Mouse (Mus musculus): ENCODE measurements around the gene Bean1.

Bean1 gene

GRCm38 (mm10) chr8:104171050-104171620, 893 bp downstream of the Bean1 start:
- DNase-seq (ENCODE audit: low spot score in 2 of 2) = no peak

DNA sequence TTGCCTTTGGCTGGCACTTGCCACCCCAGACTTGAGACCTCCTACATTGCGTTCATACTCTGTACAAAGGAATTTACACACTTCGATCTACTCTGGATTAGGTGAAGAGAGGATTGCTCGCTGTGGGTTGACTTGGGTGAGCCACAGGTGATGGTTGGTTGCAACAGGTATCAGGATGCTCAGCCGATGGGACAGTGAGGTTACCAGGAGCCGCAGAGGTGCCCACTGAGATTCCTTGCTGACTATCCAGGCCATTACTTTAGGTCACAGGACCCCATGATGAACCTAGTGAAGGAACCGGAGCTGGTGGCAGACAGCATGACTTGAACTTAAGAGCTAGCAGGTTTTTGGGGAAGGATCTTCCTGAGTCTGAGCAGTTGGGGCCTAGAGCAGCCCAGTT, 2.2 kb downstream of the Bean1 start:
- DNase-seq (ENCODE audit: low spot score in 2 of 2) = no peak

DNA sequence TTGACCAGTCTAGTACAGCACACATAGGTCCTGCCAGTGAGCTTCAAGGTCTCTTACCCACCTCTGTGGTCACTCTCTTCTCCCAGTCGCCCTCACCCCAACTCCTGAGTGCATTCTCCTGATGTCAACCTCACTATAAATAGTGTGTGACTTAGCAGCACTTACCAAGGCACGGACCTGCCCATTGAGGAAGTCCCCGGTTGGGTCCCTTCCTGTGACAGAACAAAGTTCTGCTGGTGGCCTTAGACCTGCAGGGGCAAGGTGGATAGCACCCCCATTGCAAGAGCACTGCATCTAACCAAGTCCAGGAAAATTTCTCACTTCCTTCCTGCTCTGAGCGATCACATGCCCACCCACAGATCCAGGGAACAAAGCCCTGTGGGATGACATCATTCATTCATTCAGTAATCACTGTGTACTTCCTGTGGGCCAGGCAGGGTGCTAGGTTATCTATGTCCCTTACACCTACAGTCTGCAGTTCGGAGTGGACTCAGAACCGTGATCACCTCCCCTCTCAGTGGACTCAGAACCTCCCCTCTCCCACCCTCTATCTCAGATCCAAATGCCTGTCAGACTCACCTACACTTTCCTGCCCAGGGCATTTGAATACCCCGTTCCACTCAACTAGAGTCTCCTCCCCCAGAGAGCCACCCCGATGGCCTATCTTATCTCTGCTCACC, 5.7 kb downstream of the Bean1 start:
- DNase-seq (ENCODE audit: low spot score in 2 of 2) = no peak

DNA sequence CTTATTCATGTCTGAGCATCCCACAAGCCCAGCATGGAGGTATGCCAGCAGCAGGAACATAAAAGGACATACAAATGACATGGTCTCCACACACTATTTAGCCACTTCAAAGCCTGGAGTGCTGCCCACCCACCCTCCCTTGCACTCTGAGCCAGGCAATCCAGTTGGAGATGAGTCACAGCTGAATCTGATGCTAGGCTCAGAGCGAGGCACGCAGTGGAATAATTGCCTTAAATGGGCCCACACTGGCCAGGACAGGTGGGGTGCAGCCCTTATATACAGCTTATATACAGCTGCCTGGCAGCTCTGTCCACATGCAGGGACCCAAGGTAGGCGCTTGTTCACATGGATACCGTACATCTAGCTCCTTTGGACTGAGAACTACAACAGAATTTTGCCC, 6.8 kb downstream of the Bean1 start:
- DNase-seq (ENCODE audit: low spot score in 2 of 2) = peak in 1 of 2 experiments; percentile 28

DNA sequence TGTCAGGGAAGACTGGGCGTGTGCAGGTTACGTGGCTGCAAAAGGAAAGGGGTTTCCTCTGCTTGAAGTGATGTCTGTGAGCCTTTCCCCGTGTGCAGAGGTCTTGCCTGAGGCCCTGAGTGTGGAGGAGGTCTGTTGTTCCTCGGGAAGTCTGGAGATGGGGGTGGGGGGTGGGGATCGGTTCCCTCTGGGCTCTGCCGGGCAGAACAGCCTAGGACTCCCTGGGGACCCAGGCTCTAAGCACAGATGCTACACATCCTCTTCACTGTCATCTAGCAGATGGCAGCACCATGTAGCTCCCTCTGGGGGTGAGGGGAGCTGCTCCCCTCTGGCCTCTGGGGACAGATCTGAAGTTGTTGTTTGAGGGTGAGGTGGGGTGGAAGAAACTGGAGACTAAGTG, 14.7 kb downstream of the Bean1 start:
- no peak for DNase-seq (ENCODE audit: low spot score in 2 of 2)

GRCm38 (mm10) chr8:104186827-104187226, 16.6 kb downstream of the Bean1 start:
- DNase-seq (ENCODE audit: low spot score in 2 of 2) = no peak

- DNase-seq (ENCODE audit: low spot score in 2 of 2) = no peak
Observed at GRCm38 (mm10) chr8:104187622-104188021, 17.4 kb downstream of the Bean1 start.

DNA sequence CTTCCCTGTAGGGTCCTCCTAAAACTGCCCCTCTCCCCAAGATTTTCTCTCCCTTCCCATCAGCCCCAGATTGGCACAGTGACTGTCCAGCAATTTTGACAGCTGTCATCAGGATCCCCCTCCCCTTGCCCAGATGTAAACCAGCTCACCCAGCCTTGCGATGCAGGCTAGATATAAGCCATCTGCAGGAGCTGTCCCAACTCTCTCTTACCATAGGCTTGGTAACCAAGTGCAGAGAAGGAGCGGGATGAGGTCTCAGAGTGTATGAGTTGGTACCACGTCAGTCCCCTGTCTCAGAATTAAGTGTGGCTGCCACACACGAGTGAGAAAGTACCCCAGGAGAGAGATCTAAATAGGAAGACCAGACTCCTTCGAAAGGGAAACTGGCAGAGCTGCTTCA, 18.2 kb downstream of the Bean1 start:
- DNase-seq (ENCODE audit: low spot score in 2 of 2) = no peak

DNA sequence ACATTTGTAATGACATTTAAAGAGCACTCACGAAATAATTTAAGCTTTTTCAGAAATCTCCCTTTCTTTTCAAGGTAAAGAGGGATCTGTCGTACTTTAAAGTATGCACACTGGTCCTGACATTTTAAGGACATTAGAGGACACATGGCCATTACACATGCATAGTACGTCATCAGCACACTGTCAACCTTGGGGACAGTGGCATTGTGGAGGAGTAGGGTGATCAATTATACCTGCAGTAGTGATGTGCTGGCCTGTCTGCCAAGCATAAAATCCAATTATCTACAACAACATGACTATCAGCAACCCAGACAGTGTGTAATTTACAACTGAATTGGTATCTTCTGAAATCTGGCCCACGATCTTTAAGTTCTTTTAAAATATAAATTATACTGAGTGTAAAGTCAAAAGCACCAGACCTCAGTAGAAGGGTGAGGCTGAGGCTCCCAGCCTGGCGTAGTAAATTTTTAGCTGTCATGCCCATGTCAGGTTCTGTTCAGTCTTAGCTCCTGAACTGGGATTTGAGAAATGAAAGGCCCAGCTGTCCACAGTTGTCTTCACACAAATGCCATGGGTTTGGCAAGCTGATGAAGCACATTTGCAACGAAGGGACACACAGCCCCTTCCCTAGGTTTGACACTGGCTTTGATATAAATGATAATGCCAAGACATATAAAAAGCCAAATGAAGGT, 20.7 kb downstream of the Bean1 start:
- no peak for DNase-seq (ENCODE audit: low spot score in 2 of 2)

DNA sequence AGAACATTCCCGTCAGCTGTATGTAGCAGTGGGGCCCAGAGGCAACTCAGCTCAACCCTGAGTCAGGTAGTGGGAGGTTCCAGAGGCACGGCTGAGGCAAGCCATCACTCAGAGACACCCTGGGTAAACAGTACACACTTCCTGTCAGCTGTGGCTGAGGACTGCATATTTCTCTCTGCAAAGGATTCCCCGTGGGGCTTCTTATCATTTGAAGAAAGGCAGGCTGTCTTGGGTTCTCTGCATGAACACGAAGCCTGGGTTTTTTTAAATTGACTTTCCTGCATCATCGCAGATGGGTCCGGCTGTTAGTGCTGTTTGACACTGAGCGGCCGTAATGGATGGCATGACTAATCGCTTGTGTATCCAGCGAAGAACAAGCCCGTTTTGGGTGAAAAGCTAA, 21.3 kb downstream of the Bean1 start:
- no peak for DNase-seq (ENCODE audit: low spot score in 2 of 2)

- DNase-seq (ENCODE audit: low spot score in 2 of 2) = no peak
Observed at GRCm38 (mm10) chr8:104199802-104200201, 29.6 kb downstream of the Bean1 start.

DNA sequence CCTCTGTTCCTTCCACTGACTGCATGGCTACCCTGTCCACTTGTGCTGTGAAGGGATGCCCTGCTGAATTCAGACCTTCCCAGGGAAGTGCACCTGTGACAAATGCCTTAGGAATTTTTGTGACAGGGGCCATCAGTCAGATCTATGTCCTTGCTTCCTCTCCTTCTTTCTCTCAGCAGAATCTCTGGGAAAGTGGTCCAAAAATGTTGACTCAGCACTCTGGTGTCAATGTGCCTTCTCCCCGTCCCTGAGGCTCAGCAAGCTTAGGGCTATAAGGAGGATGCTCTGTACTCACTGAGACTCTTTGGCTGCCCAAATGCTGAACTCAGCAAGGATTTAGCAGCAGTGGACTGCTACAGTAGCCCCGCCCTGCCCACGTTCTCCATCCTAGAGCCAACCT, 31.4 kb downstream of the Bean1 start:
- DNase-seq (ENCODE audit: low spot score in 2 of 2) = no peak

DNA sequence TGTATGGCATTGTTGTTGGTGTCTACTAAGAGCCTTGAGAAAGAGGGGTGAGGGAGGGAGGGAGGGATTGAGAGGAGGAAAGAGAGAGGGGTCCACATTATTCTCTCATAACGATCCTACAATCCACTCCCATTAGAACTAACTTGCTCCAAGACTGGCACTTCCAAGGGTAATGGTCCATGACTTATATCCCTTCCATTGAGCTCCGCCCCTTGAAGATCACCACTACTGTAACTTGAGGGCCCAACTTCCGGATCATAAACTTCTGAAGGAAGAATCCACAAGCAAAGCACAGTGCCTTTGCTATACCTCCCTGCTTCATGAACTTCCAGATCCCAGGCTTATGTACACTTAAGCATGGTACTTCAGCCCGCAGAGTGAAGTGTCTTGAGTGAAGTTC, 32.1 kb downstream of the Bean1 start:
- no peak for DNase-seq (ENCODE audit: low spot score in 2 of 2)

DNA sequence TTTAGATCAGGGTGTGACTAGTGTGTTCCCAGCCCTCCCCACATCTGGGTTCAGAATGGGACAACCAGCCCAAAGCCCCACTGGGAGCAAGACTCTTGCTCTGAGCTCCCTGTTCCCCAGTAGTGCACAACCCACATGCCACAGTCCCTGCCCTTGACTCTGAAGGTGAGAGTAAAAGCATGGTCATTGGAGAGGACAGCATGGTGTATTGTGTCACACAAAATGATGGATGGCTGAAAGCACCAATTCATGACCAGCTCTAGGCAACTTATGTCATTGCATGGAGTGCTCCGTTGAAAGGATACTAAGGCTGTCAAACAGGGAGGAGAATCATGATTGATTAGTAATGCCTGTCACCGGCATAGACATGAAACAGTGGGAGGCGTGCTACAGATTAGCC, 35.0 kb downstream of the Bean1 start:
- DNase-seq (ENCODE audit: low spot score in 2 of 2) = no peak

GRCm38 (mm10) chr8:104217601-104218000, 47.4 kb downstream of the Bean1 start:
- DNase-seq (ENCODE audit: low spot score in 2 of 2) = no peak

DNA sequence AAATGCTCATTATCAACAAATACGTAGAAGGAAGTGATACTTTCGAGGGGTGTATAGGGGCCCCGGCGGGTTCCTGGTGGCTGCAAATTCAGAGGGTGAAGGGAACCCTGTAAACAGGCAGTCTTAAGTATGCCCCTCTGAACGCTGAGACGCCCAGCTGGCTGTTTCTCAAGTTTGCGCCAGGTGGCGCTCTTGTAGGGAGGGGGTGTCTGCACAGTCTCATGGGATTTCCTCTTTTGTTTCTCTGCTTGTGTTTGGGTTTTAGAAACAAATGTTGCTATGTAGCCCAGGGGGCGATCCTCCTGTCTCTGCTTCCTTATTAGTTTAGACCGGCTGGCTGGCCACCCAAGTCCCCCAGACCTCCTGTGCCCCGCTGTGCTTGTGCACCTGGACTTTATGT, 48.8 kb downstream of the Bean1 start:
- peak; percentile 40 to 65 for DNase-seq (ENCODE audit: low spot score in 2 of 2)

DNA sequence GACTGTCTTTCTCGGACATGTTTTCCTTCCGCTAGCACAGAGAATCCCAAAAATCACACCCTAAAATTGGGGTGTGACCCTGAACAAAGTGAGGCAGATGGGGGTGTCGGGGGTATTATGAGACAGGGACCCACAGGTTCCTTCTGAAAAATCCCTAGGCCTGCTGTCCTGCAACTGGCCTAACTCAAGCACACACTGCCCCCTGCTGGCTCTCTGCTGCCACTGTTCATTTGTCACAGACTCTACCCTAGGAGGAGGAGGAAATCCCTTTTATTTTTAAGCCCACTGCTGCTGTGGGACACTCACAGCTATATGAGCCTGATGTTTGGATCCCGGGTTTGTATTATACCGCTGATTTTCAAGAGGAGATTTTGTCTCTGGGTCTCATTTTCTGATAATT, 49.6 kb downstream of the Bean1 start:
- peak; percentile 81 to 87 for DNase-seq (ENCODE audit: low spot score in 2 of 2)

DNA sequence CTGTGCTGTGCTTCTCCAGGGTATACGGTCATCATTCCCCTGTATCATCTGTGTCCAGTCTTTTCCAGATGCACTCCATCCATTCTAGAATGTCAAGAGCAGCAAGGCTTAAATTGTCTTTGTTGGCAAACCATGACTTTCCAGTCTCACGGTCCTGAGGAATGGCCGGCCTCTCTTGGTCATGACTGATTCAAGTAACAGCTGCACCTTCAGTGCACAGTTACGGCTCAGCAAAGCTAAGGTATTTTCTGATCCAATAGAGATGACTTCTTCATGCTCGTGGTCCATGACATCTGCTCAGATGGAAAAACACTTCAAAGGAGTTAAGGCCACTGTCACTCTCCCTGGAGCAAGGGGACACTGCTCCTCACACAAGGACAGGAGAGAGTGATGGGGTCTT, 56.8 kb downstream of the Bean1 start:
- DNase-seq (ENCODE audit: low spot score in 2 of 2) = no peak

- DNase-seq (ENCODE audit: low spot score in 2 of 2) = no peak
Observed at GRCm38 (mm10) chr8:104230377-104230776, 60.1 kb downstream of the Bean1 start.

GRCm38 (mm10) chr8:104232039-104232438, 61.8 kb downstream of the Bean1 start:
- no peak for DNase-seq (ENCODE audit: low spot score in 2 of 2)

DNA sequence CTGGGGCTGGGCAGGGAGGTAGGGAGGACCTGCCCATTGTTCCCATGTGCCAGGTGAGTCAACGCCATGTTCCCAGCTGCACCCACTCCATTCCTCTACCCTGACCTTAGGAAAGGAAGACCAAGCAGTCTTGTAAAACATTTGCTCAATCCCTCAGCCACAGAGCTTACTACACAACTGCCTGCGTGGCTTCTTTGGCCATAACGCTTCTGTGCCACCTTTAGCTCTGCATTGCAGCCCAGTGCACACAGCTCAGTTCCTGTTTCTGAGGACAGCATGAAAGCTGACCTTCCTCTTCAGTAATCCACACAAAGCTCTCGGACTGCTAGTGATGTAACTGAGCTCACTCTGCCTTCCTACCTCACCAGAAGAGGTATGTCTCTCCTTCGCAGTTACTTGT, 62.7 kb downstream of the Bean1 start:
- DNase-seq (ENCODE audit: low spot score in 2 of 2) = no peak

GRCm38 (mm10) chr8:104234573-104234972, 64.3 kb downstream of the Bean1 start:
- no peak for DNase-seq (ENCODE audit: low spot score in 2 of 2)

GRCm38 (mm10) chr8:104239418-104239861, 69.2 kb downstream of the Bean1 start:
- DNase-seq (ENCODE audit: low spot score in 2 of 2) = no peak
